Mouse (Mus musculus): ENCODE results near the gene Slc38a6.

Slc38a6 gene

DNA sequence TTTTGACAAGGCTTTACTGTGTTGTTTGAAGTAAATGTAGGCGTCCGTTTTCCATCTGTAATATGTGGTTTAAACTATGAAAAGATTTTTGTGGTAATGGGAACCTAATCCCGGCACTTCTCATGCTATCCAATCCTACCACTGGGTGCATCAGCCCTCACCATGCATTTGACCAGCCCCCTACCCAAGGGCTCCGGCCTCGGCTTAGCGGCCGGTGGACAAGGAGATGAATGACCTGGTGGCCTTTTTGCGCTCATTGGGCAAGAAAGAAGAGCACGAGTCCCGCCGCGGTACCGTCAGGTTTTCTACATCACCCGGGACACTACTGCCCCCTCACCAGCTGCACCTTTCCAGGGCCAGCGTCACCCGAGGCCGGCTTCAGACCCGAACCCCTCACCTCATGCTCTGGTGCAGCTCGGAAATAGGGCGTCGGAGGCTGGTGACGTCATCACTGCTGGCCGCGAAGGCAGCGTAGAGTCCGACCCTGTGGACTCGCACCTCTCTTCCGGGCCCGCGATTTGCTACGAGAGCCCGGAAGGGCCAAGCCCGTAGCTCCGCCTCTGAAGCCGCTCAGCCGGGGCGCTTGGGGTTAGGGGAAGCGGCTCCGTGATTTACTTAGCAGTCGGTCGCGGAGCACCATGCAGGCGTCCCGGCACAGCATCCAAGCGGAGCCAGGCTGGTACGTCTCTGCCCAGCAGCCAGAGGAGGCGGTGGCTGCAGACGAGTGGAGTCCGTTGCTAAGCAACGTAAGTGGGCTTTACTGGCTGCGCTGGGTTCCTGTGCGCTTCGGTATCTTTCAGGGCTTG lies at the start of gene Slc38a6, which contains the start of gene Trmt5:
Gene Slc38a6 (plus strand): TSS at position 493 of the 806 bp plus-strand sequence.
Gene Trmt5 (minus strand): TSS at position 424 of the 806 bp plus-strand sequence.
- peak; percentile 94 for DNase-seq

DNA sequence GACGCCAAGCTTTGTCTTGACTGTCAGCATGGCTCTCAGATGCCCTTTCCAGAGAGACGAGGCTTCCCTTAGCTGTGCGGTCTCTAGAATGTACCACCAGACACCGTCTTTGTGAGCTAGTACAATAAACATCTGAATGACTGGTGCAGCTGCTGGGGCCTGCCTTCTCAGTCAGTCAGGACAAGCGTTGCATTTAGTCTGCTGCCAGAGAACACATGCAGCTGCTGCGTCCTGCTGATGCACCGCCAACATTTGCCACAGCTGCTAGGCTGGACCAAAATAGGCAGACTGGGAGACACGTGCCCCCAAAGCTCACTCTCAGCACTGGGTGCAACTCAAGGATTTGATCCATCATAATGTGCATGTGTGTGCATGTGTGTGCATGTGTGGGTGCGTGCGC lies 44.6 kb upstream of the Slc38a6 start:
- DNase-seq, result peak; percentile 88

DNA sequence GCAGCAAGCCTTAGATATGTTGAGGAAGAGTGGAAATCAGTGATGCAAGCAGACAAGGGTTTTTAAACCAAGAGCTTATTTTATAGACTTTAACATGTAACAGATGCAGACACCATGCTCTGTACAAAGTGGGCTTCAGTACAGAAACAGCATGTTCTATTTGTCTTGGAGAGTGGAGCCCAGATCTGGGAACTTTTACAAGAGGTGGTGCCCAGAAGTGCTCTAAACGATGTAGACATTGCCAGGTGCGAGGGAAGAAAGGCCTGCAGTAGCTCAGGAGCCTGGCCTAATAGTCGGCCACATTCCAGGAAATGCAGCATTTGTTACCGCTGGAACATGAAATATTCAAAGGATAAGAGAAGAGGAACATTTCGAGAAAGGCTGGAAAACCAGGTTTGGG lies 40.9 kb upstream of the Slc38a6 start:
- no peak for DNase-seq

DNA sequence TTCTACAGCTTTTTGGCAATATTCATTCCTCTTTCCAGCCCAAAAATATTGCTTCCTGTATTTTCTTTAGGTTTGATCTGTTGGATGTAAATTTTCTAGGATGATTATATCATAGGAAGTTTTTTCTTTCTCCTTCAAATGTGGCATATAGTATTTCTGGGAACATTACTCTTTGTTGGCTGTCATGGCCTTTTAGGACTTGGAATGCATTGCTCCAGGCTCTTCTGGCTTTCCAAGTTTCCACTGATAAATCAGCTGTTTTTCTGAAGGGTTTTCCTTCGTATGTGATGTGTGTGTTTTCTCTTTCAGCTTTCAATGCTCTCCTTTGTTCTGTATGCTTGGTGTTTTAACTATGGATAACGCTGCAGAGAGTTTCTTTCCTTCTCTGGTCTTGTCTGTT lies 31.6 kb upstream of the Slc38a6 start:
- no peak for DNase-seq

DNA sequence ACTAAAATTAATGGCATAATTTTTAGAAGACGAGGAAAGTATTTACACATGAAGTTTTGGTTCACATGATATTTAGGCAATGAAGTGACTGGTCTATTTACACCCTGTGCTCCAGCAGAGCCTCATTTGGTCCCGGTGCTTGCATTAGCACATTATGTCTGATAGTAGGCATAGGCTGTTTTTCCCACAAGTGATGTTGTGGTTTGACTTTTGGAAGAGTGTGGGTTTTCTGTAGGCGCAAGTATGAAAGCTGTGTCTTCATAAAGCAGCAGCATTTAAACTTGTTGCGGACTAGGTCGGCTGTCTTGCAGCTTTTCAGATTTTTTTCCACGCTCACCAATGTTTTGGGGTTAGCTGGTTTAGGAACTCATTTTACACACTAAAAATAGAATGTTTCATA lies 27.3 kb upstream of the Slc38a6 start:
- no peak for DNase-seq

DNA sequence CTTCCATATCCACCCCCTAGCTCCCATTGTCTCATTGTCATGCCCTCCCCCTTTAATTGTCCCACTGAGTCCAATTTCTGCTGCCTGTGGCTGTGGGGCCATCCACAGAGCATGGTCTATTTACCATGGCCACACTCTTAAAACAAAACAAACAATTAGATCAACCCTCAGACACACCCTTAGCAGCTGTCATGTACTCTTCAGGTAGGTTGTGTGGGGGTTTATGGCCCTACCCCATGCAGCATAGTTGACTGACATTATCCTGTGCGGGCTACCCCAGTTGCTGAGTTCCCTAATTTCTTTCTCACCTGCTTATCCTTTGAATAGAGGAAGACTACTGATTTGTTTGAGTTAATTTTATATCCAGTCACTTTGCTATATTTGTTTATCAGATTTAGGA lies 26.2 kb upstream of the Slc38a6 start:
- no peak for DNase-seq

DNA sequence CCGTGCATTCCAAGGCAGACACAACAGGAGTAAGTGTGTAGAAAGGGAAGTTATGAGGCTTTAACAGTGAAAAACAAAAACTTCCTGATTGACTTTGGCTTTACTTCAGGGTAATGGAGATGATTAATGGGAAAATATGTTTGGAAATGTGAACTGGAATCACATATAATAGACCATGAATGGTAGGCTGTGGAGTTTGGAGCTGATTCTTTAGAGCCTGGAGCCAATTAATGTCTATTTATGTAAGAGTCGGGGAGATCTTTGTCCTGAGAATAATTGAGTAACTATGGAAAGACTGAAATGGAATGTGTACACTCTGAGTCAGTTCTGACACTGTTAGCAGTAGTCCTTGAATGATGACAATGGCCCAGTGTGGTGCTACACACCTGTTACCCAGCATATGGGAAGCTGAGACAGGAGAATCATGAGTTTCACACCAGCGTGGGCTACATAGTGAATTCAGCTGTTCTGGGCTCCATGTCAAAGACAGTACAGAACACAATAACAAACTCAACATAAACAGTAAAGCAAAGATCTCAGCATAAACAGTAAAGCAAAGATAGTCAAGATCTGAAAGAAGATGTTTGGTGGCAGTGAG lies 21.1 kb upstream of the Slc38a6 start:
- DNase-seq, result no peak

DNA sequence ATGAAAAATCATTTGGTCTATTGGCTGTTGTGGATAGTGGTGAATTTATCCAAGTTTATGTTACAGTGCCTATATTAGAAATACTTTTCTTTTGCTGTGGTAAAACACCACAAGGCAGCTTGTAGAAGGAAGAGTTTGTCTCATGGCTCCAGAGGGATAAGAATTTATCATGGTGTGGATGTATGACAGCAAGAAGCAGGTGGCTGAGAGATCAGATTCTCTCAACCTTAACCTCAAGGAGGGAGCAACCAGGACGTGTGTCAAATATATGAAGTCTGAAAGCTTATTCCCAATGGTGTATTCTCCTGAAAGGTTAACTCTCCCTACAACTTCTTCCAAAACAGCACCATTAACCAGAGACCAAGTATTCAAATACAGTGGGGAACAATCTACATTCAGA lies 20.0 kb upstream of the Slc38a6 start:
- no peak for DNase-seq

DNA sequence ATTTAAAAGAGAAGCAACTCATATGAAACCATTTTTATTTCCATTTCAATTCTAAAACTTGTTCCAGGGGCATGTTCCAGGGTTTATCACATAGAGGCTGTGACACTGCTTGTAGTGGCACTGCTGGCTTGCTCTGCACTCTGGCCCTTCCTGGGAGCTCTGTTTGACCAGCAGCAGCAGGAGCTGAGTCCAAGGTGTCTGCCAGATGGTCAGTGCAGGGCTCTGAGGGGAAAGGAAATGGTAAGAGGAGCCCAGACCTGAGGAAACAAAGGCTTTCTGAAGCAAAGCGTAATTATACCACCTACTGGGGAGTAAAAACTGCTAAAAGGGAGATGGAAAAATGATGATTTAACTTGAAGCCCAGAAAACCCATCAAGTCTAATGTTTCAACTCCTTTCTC lies 18.1 kb upstream of the Slc38a6 start:
- no peak for DNase-seq

DNA sequence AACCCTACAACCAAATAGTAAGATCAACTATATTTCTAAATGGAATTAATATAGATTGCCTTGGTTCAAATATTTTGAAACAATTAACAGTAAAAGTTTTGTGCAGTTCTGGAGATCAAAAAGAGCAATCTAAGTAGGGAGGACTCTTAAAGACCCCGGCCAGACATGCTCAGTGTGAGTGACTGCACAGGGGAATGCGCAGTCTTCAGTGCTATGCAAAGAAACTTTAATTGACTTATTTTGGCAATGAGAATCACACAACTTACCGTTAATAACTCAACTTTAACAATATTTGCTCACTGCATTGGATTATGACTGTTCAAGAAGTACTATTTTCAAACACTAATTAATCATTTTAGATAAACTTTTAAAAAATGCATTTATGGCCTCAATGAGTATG lies 17.0 kb upstream of the Slc38a6 start:
- DNase-seq, result no peak

DNA sequence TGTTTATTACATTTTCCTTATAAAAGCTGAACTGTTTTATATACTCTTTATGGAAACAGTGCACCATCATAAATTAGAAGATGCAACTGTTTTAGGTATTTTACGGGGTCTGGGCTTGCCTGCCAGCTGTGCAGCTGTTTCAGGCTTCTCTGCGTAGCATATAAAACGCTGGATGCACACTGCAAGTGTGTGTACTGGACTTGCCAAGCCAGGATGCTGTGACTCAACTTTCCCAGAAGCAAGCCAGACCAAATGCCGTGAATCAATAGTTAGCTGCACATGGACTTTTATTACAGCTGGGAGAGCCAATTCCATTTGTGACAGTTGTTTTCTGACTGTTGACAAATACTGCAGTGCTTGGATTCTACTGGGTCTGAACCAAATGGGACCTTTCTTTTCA lies 16.6 kb upstream of the Slc38a6 start:
- DNase-seq, result no peak

DNA sequence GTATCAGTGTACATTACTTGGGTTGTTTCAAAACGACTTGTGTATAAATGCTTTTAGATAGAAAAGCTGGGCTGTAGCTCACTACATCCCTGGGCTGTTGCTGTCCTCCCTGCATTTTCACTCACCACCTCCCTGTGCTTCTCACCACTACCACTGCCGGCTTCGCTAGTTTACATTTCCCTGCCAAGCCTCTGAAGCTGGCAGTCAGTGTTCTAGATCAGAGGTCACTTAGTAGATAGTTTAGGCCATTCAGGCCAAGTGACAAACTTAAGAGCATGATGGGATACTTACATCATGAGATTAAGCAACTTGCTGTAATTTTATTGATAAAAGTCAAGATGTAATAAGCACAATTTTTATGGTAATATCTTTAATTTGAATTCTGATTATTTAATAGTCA lies 11.7 kb upstream of the Slc38a6 start:
- no peak for DNase-seq

DNA sequence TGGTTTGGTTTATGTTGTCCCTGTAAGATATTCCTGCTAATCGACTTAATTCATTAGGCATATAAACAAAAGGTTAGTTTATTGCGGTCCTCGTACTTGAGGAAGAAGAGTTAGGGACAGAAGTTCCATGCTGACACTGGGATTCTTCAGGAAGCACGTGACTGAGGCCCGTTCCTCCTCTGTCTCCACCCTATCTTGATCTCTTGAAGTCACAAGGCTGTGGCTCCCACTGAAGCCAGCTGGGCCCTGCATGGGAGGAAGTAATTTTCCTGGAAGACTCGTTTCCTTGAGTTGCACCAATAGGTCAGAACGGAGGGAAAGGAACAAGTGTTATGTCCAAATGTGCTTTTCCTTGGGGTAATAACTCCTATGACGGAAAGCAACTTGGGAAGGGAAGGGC lies 1.0 kb downstream of the Slc38a6 start:
- peak; percentile 19 for DNase-seq

DNA sequence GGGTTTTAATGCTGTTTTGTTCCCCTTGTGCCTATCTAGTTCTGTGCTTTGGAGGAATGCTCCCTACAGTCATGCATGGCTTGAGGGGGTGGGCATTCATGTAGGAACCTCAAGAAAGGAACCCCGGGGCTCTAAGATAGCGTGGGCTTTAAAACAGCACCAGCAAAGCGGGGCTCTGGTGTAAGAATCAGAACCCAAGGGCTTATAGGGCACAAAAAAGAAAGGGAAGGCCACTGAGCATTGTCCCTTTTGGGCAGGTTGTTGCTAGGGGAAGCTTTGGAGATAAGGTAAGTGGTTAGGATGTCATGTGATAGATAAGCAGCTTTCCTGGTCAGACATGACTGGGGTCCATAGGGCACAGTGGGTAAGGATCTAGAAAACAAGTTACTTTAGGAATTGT lies 2.0 kb downstream of the Slc38a6 start:
- no peak for DNase-seq

DNA sequence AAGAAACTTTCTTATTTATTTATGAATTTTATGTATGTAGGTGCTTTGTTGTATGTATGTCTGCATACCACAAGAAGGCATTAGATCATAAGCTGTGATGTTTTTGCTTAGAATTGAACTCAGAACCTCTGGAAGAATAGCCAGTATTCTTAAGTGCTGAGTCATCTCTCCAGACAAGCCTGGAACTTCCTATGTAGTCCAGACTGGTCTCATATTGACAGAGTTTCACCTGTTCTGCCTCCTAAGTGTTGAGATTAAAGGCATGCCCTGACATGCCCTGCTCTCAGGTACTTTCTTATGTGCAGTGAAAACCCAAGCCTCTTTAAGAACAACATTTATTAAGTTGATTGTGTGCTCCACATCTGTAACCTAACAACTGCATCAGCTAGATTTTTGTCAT lies 8.3 kb downstream of the Slc38a6 start:
- DNase-seq, result no peak

DNA sequence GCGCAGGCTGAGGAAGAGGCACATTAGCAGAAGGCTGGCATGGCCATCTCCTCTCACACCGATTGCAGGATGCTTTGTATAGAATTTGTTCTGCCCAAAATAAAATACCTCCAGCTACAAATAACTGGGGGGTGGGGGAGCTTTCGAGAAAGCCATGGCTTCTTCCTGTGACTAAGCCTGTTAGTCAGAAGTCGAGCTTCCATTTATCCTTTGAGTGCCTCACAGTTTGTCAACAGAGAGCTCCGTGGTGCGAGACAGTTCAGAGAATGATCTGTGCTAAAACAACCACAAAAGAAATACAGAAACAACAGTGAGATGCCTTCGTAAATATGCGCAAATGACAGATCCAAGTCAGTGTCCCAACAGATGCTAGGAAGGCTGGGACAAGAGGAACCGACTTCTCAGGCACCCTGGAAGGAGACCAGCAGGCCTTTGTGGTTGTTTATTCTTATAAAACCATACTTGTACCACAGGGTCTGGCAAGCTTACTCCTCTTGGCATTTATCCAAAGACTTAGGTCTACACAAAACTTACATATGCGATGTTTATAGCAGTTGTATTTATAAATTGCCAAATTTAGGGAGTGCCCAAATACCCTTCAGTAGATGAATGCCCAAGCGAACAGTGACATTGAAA lies 9.0 kb downstream of the Slc38a6 start:
- no peak for DNase-seq

DNA sequence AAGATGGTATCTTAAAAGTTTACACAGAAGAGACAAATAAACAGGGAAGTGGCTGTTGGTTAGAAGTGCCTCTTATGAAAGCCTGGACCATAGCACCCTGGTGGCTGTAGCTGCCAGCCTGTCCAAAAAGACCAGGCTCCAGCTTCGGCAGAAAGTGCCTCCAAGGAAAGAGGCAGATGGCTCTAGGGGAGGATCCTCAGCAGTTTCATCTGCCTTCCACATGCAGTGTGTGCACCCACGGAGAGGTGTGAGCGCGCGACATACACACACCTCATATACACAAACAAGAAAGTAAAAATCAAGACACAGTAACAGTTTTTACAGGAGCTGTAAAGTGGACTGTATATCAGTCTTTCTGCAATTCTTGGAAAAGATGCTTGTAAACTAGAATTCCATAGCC lies 12.0 kb downstream of the Slc38a6 start:
- no peak for DNase-seq

DNA sequence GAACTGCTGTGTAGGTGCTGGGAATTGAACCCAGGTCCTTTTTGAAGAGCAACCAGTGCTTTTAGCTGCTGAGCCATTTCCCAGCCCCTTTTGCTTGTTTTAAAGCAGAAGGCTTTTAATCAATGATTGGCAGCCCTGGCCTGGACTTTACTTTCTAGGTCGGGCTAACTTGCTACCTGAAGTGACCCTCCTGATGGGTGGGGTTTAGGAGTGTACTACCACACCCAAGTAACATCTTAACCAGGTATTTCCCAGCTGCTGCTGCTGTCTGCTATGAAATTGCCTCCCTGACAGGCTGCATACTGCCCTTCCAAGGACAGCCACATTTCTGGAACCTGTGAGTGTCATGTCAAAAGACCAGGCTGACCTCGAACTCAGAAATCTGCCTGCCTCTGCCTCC lies 14.0 kb downstream of the Slc38a6 start:
- no peak for DNase-seq

DNA sequence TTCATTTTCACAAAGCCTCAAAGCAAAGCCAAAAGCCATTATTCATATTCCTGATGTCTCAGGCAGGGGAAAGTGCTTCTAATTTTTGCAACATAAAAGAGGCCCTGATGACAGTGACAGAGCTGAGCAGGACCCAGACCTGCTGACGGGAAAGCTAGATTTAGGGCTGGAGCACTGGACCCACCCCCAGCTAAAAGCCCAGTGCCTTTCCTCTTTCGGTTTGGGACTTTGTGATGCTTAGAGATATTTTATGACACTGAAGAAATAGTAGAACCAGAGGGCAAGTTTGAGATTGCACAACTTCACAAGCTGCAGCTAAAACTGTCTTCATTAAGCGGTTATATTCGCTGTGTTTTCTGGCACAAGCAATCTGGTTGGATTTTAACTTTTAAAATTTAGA lies 18.1 kb downstream of the Slc38a6 start:
- DNase-seq, result no peak

DNA sequence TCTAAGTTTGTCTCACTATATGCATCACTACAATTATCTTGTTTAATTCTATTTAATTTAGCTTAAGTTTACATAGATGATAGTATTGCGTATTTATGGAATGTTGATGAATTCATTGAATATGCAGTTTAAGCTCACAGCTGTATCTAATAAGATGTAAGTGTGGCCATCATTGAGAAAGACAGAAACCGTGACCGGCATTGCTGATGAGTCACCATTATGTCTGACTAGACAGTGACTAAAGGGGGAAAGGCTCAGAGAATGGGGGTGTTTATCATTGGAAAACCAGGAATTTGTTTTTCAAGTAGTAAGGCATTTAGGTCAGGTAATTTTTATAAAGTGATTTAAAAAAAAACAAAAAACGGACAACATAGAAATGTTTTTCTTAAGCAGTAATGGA lies 21.2 kb downstream of the Slc38a6 start:
- DNase-seq, result no peak

DNA sequence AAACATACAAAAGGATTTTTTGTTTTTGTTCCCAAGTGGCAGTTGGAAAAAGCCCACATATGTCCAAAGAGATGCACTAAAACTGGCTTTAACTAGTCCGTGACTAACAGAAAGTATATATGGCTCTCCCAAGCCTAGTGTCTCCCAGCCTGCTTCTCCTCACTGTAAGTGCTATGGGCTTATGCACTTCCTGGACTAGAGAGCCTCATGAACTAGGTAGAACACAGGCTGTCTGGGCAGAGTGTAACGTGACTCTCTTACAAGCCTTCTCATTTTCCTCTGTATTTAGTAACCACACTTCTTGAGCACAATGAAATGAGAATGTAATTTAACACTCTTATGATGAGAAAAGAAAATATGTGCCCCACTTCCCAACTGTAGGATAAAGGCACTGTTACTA lies 22.1 kb downstream of the Slc38a6 start:
- no peak for DNase-seq

DNA sequence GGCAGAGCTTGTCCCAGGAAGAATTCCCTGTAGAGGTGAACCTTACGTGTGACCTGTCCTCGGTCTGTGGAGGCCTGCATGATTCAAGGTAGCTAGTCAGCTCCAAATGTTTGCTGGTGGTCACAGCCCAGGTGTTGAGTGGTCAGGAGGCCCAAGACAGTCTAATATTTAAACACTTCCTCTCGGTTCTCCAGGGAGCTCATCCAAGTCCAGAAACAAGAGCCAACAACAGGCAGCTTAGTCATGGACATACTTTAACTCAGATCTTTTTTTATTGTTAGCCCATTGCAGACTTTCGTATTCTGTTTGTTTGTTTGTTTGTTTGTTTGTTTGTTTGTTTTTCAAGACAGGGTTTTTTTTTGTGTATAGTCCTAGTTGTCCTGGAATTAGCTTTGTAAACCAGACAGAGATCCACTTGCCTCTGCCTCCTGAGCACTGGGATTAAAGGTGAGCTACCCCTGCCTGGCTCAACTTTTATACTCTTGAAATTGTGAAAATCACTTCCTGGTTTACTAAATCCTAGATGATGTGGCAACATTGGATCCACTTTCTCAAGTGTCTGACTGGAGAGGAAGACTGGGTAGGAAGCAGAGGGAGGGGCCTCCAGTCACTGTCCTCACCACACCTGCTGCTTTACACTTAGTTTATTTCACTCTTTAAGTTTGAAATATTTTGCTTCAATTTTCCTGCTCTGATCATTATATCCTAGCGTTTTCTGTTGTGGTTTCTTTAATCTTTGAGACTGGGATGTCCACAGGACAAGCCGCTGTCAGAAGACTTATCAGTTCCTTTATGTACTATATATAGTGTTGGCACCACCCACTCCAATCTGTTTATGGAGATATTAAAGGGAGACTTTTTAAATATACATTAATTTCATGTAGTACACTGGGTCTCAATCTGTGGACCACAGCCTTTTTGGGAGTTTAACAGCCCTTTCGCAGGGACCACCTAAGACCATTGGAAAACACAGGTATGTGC lies 31.4 kb downstream of the Slc38a6 start:
- no peak for DNase-seq

DNA sequence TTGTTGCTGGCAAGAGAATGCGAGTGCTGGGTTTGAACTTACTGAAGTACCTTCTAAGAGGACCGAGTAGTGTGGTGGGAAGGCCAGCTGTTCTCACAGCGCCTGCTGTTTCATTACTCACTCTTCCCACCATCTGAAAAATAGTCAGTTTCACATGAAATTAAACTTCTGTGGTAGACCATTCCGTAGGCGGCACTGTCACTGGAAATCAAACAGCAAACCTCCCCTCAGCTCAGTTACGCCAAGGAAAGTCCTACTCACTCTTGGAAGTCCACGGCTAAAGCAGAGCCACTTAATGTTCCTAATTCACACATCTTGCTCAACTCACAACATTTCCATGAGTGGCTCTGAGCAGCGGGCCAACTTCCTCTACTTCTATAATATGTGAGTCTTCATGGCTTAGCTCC lies 37.6 kb downstream of the Slc38a6 start:
- DNase-seq, result peak; percentile 20

All from layer of hippocampus, adult 9-11 months (tissue).